Mouse (Mus musculus): ENCODE data around the gene Cs.
"Not testable (repeated sequence)": the region's sequence is repeated elsewhere in the genome, so short reads cannot be mapped to it uniquely, and the experiment has no call there.

Cs gene

DNA sequence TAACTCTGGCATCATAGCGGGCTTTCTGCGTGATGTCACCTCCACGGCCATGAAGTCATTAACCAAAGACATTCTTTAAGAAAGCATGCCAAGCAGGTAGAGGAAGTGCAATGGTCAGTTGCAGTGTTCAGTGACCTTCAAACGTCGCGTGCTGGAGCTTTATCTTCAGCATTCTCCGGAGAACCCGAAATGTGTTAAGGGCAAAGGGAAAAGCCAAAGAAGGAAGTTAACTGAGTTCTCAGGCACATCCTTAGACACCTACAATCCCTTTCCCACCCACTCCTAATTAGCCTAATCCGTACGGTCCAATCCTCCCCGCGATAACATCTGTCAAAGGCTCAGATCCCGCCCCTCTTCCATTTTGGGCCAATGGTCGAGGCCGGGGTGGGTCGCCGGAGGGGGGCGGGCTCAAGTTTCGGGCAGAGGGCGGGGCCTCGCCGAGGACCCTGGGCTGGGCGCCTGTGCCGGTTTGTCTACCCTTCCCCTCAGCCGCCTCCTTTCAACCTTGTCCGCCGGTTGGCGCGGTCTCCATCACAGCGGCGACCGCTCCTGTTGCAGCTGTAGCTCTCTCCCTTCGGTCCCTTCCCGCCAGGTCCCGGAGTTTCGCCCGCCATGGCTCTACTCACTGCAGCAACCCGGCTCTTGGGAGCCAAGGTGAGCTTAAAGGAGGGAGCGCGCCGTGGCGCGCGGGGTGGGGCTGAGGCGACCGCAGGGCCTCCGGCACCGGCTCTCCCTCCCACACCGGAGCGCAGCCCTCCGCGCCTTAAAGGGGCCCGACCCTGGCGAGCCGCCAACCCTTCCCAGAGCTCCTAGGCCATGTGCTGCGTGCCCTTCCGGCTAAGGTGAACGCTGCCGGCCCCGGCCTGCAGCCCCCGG is at the start of gene Cs:
Gene Cs, plus strand, starts transcription at position 429 of the 876 bp plus-strand sequence.
- peak; percentile 92 to 95 for DNase-seq

DNA sequence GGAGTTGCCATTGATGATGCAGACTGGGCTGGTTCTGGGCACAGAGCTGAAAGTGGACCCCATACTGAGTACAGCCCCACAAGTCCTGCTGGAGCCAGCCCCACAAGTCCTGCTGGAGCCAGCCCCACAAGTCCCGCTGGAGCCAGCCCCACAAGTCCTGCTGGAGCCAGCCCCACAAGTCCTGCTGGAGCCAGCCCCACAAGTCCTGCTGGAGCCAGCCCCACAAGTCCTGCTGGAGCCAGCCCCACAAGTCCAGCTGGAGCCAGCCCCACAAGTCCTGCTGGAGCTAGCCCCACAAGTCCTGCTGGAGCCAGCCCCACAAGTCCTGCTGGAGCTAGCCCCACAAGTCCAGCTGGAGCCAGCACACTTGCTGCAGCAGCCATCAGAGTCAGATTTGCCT is 46.9 kb upstream of the Cs start:
- not testable (repeated sequence) for DNase-seq

DNA sequence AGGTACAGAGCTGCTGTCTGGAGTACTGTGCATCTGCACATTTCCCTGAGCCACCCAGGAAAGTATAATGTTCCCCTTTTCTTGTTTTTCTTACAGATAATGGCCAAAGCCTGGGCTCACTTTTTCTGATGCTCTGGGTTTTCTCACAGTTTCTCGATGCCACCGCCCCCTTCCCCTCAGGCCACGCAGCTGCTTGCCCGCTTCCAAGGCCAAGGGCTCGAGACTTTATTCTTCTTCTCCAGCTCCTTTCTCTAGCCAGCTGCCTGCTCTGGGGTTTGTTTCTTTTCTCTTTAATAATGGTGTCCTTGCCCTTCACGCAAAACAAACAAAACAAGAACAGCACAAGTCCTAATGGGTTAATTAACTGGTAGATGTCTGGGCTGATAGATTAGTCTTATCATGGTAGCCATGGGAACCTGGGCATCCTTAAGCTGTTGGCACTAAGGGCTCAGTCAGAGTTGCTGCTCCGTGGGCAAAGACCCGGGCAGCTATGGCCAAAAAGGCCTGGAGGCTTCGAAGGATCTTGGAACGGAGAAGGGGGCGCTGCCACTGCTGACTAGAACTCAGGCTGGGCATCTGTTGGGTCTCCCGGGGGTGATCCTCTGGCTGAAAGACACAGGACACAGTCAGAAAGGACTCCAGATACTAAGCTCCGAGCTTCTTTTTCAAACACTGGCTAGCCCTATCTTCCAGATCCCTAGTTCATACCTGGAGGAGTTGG is 41.0 kb upstream of the Cs start:
- no peak for DNase-seq

DNA sequence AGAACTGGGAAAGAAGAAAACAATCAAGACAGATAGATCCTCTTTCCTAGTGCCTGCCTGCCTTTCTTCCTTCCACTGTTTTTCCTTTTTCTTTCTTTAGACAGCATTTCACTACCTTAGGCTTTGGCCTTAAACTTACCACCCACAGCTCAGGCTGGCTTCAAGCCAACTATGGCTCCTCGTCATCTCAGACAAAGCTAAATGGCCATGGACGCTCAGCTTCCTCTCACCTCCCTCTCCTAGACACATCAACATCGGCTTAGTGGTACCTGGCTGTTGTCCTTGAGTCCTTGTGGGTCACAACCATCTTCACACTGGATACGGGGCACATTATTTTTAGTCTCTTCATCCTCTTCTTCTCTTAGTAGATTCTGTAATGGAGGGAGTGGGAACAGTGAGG is 40.3 kb upstream of the Cs start:
- DNase-seq = no peak

DNA sequence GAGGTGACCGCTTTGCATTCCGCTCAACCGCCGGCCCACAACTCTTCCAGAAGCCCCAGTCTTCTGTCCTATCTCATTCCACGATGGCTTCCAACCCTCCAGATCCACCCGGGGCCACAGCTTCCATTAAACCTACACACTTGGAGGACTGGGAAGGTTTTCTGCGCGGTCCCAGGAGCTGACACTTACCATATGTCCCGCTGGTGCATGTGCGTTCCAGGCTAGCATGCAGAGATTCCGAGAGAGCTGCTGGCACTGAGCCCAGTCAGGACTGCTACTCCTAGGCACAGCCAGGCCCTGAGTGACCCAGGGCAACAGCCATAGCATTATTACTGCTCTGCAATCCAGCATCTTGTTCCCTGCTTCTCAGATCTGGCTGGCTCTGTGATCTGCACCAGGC is 39.9 kb upstream of the Cs start:
- DNase-seq = no peak

DNA sequence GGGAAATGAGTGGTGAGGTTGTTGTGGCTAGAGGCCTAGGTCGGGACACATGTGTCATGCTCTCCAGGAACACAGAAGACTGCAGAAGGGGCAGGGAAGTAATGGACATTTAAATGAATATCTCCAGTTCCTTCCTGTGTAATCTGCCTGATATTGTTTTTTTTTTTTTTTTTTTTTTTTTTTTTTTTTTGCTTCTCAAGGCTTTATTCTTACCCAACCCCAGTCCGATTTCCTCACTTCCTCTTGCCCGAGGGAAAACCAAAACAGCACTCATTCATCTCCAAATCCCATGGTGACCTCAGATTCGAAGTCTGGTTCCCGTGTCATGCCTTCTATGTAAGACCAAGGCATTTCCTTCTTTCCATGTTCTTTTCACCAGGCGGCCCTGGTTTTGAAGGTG is 39.3 kb upstream of the Cs start:
- DNase-seq = no peak

DNA sequence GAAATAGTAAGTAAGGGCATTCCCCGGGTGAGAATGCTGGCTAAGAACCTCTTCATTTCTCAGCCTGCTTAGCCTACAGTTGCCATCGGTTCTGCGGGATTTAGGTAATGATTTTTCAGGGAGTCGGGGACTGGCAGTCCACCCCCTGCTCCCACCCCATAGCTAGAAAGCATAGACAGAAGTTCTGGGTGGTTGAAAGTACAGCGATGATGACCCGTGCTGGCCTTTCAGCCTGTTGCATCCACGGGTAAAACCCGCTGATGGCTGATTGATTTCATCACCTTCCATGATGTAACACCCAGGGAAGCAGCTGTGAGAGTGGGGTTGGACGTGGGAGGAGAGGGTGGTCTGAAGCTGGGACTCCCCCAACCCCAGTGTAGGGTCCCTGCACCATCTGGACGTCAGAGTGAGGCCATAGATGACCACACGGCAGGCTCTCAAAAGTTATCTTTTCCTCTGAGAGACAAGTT is 38.8 kb upstream of the Cs start, which contains the start of gene Il23a:
Gene Il23a, minus strand, starts transcription at position 51 of the 470 bp plus-strand sequence.
- DNase-seq = no peak

DNA sequence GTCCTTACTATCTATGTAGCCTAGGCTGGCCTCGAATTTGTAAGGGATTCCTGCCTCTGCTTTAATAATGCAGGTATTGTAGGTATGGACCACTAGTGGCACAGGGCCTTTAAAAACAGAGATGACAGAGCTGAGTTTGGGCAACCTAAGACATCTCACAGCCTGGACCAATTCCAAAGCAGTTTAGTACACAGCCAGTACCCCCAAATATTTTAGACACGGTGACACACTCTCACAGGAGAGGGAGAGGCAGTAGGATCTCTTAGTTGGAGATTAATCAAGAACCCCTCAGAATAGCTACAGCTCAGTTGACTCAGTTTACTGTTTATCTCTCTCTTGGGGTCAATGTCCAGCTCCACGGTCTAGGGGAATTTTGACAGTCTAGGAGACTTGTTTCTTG is 35.2 kb upstream of the Cs start:
- no peak for DNase-seq

DNA sequence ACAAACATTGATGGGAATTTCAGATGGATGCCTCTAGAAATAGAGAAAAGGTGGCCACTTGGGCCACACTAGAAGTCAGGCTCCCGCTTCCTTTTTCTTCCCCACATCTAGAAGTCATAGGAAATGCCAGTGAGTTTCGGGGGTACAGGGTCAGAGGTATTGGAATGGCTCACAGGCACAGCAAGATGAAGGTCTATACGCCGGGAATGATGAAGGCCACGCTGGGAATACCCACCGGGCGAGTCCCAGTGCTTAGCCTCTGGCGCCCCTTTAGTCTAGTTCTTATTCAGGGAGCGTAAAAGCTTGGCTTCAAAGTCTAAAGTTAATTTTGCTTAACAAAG is 34.8 kb upstream of the Cs start:
- no peak for DNase-seq

DNA sequence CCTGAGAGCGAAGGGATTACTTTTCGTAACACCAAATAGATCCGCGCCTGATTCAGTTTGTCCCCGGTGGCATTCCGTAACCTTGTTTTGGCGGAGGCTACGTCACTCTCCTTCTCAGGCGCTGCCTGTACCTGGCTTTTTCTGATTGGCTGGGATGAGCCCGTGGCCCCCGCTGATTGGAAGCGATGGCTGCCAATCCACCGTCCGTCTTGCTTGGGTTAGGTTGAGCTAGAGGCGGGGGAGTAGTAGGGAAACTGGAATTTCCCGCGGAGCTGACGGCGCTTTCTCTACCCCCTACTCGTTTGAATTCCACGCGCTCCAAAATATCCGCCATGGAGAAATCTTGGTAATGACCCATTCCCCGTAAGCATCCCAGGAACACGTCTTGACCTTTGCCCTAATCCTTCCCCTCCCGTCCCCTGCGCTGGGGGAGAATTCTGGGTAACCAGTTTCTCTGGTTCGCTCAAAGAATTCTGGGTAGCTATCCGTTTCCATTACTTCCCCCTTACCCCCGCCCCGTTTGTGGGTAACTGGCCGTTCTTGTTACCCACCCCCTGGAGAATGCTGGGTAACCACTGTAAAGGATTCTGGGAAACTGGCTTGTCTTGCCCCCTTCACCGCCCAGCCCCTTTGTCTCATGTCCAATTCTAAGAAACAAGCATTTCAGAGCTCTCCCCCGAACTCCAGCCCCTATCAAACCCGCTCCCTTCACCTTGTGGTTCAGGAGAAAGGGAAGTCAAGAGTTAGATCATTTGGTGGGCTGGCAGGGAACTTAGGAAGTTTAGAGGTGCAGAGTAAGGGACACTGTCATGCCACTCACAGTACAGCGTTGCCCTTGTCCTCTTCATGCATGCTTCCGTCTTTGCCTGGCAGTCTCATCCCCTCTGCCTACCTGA is 34.2 kb upstream of the Cs start, which contains the start of gene Pan2:
Gene Pan2, plus strand, starts transcription at position 210 of the 896 bp plus-strand sequence.
- peak; percentile 98 to 100 for DNase-seq

DNA sequence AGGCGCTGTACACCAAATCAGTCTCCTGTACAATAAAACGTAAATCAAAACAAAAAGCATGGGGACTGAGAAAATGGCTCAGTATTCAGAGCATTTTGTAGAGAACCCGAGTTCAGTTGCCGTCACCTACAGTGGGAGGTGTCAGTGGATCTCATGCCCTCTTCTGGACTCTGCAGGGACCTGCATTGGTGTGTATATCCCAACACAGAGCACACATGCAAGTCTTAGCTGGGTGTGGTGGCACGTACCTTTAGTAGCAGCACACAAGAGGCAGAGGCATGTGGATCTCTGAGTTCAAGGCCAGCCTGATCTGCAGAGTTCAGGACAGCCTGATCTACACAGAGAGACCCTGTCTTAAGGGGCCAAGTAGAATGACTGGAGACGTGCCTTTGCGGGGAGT is 27.9 kb upstream of the Cs start:
- DNase-seq = no peak

DNA sequence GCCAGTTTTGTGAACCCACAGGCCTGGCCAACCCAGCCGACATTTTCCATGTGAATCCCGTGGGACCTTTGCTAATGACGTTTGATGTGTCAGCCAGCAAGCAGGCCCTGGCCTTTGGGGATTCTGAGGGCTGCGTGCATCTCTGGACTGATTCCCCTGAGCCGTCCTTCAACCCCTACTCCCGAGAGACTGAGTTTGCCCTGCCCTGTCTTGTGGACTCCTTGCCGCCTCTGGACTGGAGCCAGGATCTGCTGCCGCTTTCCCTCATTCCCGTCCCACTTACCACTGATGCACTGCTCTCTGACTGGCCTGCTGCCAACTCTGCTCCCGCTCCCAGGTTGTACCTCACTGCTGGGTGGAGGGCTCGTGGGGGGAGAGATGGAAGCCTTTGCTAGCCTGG is 27.4 kb upstream of the Cs start:
- DNase-seq = no peak

DNA sequence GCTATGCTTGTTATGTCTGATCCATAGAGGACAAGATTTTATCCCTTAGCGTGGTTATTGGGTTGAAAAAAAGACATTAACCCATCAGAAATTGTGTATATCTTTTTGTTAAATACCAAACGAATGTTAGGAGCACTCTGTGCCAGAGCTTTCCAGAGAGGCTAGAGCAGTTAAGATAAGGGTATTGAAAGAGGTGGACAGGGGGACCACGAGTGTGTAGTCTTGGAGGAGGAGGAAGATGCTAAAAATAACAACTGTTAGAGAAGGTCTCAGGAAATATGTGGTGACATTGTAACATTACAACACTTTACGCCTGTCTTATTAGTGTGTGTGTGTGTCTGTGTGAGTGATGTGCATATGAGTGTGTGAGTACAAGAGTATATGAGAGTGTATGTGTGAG is 26.6 kb upstream of the Cs start:
- no peak for DNase-seq

DNA sequence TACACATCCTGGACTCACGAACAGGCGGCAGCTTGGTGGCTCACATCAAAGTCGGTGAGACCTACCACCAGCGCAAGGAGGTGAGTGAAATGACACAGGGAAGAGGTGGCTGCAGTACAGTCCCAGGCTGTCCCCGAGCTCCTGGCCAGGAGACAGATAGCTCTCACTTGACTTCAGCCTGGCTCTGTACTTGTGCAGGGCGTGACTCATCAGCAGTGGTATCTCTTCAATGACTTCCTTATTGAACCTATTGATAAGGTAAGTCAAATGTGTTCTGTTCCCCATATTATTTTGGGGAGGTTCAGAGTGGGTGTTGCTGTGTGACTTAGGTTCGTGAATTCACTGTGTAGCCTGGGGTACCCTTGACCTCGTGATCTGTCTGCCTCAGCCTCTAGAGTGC is 22.0 kb upstream of the Cs start:
- DNase-seq = no peak

DNA sequence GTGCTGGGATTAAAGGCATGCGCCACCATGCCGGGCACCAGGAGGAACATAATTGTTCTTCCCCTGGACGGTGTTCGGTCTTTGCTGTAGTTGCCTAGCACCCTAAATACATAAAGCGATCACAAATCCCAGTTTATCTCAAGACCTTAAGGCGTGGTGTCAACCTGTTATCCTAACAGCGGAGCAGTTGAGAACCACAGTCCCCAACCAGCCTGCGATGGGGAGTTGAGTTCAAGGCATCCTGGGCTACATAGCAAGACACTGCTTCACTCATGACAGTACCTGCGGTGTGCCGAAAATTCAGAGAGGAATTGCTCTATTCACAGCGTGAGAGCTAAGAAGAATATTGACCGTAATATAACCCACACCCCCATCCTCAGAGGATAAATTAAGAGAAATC is 15.9 kb upstream of the Cs start:
- no peak for DNase-seq

DNA sequence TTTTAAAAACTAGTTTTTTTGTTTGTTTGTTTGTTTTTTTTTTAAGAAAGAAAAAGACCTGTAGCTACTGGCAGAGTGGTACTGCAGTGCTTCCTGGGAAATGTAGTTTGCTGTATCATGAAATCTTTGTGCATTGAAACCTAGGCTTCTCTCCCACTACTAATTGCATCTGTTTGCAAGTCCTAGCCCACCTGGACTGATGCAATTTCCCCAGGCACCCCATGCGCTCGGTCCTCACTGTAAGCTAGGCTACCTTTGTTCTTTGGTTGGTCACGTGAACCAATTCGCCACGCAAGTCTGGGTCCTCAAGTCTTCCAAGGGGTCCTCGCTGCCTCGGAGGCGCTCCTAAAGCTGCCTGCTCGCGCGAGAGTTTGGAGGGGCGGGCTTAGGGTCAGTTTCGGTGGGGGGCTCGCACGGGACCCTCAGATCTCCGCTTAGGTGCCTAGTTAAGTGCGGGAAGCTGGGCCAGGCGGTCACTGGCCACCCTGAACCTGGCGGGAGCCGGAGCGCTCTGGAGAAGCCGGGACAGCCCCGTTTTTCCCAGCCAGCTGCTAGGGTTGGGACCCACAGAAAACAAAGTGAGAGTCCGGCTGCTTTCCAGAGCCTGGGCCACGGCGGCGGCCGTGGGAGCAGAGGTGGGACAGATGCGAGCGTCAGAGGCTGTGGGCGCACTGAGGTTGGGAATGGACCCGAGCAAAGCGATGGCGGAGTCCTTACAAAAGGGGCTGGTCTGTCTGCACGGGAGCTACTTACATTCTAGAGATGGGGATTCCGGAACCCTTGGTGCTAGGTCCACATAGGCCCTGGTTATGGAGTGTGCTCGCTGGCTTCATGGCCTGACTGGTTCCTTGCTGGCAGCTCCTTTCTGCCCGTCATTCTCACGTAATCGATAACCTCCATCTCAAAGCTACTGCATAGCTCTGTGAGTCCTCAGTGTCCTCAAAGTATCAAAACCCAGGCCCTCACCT is 15.1 kb upstream of the Cs start, which contains the start of gene Cnpy2:
Gene Cnpy2, plus strand, starts transcription at position 319 of the 968 bp plus-strand sequence.
- DNase-seq = peak; percentile 66 to 80

DNA sequence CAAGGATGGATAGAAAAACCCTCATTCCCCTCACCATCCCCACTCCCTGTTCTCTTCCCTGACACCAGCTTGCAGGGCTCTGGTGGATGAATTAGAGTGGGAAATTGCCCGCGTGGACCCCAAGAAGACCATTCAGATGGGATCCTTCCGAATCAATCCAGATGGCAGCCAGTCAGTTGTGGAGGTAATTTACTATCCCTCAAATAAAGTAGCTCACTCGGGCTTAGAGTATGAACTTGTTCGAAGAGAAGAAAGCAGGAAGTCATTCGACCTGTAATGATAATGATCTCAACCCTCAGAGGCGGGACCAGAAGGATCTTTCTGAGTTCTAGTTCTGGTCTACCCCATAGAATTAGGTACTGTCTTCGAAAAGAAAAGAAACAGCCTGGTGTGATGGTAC is 14.0 kb upstream of the Cs start:
- no peak for DNase-seq

DNA sequence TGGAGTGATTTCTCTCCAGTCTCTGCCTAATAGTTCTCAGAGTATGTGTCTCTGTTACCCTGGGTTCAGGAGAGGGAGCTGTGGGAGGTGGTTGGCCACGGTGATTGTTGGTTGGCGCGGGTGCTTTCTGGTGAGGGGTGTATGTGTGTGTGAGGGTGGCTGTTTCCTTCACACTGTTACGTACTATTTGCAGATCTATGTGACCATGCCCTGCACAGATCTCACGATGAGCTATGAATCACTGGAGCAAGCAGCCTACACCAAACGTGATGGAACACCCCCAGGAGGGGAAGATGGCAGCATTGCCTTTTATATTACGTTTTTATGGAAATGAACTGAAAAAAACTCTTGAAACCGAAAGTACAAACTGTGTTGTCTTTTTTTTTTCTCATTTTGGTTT is 10.7 kb upstream of the Cs start:
- DNase-seq = no peak

DNA sequence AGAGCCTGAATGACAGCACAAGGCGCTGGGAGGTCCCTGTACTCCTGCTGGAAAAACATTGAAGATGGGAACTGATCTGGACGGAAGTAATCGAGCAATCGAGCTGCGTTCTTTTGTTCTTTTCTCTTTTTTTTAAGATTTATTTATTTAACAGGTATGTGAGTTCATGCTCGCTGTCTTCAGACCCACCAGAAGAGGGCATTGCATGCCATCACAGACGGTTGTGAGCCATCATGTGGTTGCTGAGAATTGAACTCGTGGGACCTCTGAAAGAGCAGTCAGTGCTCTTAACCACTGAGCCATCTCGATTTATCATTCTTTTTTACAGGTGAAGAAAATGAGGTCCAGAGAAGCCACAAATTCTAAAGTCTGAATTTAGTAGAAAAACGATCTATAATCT is 9.9 kb upstream of the Cs start:
- no peak for DNase-seq

DNA sequence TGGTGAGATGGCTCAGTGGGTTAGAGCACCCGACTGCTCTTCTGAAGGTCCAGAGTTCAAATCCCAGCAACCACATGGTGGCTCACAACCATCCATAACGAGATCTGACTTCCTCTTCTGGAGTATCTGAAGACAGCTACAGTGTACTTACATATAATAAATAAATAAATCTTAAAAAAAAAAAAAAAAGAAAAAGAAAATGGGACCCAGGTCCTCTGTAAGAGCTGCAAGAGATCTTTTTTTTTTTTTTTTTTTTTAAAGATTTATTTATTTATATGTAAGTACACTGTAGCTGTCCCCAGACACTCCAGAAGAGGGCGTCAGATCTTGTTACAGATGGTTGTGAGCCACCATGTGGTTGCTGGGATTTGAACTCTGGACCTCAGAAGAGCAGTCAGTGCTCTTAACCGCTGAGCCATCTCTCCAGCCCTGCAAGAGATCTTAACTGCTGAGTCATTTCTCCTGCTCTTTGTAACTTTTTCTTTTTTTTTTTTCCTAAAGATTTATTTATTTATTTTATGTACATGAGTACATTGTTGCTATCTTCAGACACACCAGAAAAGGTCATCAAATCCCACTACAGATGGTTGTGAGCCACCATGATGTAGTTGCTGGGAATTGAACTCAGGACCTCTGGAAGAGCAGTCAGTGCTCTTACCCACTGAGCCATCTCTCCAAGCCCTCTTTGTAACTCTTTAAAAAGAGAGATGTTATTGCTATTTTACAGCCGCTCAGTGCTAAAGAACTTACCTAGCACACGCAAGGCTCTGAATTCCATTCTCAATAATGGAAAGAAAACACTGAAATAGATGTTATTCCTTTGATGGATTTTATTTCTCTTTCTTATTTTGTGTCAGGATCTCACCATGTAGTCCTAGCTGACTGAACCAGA is 4.9 kb upstream of the Cs start:
- DNase-seq = not testable (repeated sequence)

DNA sequence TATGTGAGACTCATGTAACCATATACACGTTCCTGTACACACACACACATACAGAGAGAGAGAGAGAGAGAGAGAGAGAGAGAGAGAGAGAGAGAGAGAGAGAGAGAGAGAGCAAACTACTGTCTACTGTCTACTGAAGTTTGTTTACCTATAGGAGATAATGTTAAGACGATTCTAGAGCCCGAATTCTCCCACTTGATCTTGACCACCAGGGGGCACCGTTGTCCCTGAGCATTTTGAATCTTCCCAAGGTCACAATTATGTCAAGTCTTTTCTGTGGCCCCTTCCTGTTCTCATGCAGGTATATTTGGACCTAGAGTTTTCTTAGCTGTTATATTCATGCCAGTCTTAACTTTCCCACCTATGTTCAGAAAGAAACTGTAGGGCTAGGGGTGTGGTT is 2.0 kb upstream of the Cs start:
- DNase-seq = peak; percentile 47 to 62

All from thymus, adult 18-20 months (tissue).